Mouse (Mus musculus) left cerebral cortex, postnatal 14 days (tissue): ENCODE data around the gene Slc16a5. TPM values are rescaled to one million over a fixed set of nuclear protein-coding genes. Genes with fewer than 3 reads are reported as not detected.

ENCODE experiments used
- DNase-seq, 2 experiments: peaks; one replicate each; pipeline ENCODE4 v3.0.0; 2021 to 2022; ENCODE audit warnings: low spot score in 2 of 2, mixed read lengths in 1 of 2
- intact Hi-C: fragments of 180-260 bp; cut with DNase I; formaldehyde crosslinking; loops from one replicate; pipeline ENCODE4 v1.15.1; 2025
- long read RNA-seq, 2 experiments: library from polyadenylated mRNA; stranded (forward); transcript quantifications; one replicate each; pipeline ENCODE4 v2.0.0; 2021
- total RNA-seq, 2 experiments: library from RNA; stranded (reverse); gene quantifications; 2 replicates each; pipeline ENCODE4 v1.2.3; 2021

Slc16a5 gene
- total RNA-seq = under 1 TPM in 1 of 2 experiments, not detected in 1; 0.15 TPM
- long read RNA-seq, experiment 1, partial matches to known transcripts = 0 of 1 reads
- long read RNA-seq, experiment 1, other reads (novel, unspliced or antisense) = 1 of 1 reads
- long read RNA-seq, experiment 2 = 0 reads

DNA sequence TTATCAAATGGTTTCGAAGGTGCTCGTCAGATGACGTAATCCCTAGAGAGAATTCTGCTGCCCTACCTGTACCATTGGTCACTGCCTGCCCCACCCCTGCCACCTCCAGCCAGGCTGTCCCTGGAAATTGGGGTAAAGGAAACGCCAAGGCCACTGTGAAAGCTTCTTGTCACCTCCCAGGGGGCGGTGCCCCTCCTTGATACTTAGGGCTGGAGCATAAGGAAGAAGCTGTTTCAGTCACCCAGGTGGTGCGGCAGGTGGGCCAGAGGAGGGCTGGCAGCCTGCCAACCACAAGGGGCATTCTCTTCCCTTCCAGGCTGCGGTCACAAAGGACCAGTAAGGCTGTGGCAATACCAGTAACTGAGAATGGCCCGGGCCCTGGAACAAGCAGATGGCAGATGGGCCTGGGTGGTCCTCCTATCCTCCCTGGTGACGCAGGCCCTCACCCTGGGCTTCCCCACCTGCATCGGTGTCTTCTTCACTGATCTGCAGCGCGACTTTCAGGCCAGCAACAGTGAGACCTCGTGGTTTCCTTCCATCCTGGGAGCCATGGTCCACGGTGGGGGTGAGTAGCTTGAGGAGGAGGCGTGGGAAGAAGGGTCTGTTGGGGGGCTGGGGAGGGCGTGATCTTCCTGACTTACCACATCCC is at the start of gene Slc16a5:
Gene Slc16a5, plus strand, starts transcription at position 232 of the 649 bp plus-strand sequence.
- DNase-seq = no peak
- intact Hi-C loops = no loop called here

DNA sequence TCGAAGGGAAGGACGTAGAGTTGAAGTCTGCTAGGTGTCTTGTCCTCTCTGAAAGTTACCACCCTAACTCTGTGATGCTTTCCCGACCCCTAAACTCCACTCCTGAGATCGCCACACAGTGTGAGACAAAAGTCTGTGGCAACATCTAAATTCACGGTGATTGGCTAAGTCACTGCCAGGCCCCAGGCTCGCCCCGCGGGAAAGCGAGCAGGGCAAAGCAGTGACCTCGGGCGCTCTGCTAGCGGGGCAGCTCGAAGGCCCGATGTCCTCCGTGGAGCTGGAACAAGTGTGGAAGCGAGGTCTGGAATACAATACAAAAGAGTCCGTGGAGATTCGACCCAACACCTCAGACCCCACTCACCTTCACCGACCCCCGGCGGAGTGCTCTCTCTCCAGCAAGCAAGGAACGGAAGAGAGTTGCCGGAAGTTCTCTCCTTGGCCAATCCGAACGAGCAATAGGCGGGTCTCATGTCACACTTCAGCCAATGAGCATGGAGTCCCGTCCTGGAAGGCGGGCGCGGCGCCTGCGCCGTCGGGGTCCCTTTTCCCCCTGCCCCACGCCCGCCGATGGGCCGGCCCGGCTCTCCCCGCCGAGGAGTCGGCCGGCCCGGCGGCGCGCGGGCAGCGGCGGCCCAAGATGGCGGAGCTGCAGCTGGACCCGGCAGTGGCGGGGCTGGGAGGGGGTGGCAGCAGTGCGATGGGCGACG is 42.6 kb upstream of the Slc16a5 start, which contains the start of the genes Atp5h and Kctd2:
Gene Atp5h, minus strand, starts transcription at position 432 of the 707 bp plus-strand sequence.
Gene Kctd2, plus strand, starts transcription at position 598 of the 707 bp plus-strand sequence.
- DNase-seq = peak; percentile 96 to 97
- intact Hi-C loops = loop anchor here (2.0 kb wide), 1 partner anchor 55 kb away; the partner anchor contains the start of gene Armc7

DNA sequence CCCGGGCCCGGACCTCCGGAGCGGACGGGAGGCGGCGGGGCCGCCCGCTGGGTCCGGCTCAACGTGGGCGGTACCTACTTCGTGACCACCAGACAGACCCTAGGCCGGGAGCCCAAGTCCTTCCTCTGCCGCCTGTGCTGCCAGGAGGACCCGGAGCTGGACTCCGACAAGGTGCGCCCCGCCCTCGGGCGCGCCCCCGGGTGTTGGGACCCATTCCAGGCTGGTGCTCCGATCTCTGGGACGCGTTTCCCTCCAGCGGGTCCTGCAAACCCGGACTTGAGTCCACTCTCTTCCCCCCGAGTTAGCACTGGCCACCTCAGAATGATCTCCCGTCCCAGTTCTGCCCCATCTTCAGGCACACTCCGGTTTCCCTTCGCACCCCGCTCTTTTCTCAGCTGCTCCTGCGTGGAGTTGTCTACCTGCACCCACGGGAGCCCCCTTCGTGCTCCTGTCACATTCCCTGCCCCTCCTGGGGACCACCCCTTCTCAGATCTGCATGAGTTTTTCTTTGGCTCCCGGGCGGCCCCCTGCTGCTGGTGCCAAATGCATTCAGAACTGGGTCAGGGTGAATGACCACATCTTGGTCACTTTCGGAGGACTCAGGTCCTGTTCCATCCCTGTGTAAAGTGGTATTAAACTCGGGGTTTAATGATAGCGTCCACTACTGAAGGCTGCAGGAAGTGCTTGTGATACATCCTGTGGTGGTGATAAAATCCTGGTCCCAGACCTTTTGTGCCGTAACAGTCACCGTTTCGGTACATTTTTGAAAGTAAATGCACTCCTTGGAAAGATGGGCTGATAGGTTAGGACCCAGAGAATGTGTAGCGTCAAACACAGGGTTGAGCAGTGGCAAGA is 41.7 kb upstream of the Slc16a5 start:
- intact Hi-C loops = loop anchor here (2.0 kb wide), 1 partner anchor 54 kb away; the partner anchor contains the start of gene Armc7
- peak; percentile 54 to 57 for DNase-seq

DNA sequence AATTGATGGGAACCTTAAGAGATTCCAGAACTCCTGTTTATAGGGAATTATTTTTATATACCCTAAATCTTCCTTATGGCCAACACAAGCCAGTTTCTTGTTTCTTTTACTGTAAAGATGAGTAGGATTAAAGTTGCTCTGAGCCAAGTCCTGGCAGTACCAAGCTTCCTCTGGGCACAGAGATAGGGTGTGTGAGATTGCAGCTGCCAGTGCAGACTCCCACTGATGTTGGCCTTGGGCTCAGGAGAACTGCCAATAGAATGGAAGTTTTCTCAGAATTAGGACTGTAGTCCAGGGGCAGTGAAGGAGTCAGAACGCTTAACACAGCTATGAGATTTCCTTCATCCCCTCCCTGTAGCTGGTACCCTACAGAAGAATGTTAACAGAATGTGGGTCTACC is 40.9 kb upstream of the Slc16a5 start:
- intact Hi-C loops = loop anchor here (2.0 kb wide), 1 partner anchor 53 kb away; the partner anchor contains the start of gene Armc7

GRCm38 (mm10) chr11:115421972-115422371 is 40.3 kb upstream of the Slc16a5 start:
- intact Hi-C loops = loop anchor here (2.0 kb wide), 1 partner anchor 53 kb away; the partner anchor contains the start of gene Armc7
- DNase-seq = no peak

More for the DNA sequence above, 40.9 kb upstream of the Slc16a5 start:
- DNase-seq = no peak

DNA sequence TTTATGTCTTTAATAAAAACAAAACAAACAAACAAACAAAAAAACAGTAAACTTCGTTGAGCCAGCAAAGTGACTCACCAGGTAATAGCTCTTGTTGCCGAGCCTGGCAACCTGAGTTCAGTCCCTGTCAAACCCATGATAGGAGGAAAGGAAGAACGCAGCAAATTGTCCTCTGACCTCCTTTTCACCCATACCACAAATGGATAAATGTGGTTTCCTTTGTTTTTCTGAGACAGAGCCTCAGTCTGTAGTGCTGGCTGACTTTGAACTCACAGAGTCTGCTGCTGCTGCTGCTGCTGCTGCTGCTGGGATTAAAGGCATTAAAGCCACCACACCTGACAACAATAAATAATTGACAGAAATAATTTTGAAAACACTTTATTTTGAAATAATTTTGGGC is 39.2 kb upstream of the Slc16a5 start:
- intact Hi-C loops = no loop called here

GRCm38 (mm10) chr11:115424666-115425065 is 37.6 kb upstream of the Slc16a5 start:
- intact Hi-C loops = no loop called here
- DNase-seq = no peak

More for the DNA sequence above, 39.2 kb upstream of the Slc16a5 start:
- no peak for DNase-seq

GRCm38 (mm10) chr11:115425671-115426070 is 36.6 kb upstream of the Slc16a5 start:
- intact Hi-C loops = no loop called here
- no peak for DNase-seq

GRCm38 (mm10) chr11:115427482-115428331 is 34.6 kb upstream of the Slc16a5 start:
- intact Hi-C loops = loop anchor here (2.0 kb wide), 1 partner anchor 47 kb away; the partner anchor contains the start of gene Armc7

DNA sequence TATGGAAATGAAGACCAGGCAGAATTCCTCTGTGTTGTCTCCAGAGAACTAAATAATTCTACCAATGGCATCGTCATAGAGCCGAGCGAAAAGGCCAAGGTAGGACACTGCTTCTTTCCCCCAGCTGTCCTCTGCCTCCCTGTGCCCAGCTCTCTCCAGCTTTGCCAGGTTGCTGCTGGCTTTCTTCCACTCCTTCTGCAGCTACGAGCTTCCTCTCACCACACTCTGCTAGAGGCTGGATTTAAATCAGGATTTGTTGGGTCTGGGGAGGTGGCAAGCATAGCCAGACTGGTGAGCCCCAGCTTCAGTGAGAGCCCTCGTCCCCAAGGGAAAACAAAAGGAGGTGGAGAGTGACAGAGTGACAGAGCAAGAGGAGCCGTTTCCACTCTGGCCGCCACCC is 33.0 kb upstream of the Slc16a5 start:
- intact Hi-C loops = loop anchor here (2.0 kb wide), 1 partner anchor 45 kb away; the partner anchor contains the start of gene Armc7
- no peak for DNase-seq

More at GRCm38 (mm10) chr11:115427482-115428331, 34.6 kb upstream of the Slc16a5 start:
- DNase-seq = peak; percentile 82 to 84

DNA sequence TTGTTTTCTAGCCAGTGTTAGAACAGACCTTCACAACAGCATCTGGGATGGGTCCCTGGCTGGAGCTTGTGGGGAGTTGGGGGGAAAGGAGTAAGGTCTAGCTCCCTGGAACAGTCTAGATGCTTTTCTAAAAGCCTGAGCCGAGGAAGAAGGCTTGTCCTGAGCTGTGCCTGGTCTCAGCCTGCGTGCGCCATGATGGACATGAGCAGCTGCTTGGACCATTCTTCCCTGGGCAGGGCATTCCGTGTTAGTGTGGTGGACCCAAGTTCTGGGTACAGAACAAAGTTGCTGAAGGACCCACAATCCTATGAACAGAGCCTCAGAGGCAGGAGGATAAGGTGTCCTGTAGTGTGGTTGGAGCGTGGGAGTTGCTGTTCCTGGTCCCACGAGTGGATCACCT is 31.7 kb upstream of the Slc16a5 start:
- DNase-seq = no peak
- intact Hi-C loops = no loop called here

DNA sequence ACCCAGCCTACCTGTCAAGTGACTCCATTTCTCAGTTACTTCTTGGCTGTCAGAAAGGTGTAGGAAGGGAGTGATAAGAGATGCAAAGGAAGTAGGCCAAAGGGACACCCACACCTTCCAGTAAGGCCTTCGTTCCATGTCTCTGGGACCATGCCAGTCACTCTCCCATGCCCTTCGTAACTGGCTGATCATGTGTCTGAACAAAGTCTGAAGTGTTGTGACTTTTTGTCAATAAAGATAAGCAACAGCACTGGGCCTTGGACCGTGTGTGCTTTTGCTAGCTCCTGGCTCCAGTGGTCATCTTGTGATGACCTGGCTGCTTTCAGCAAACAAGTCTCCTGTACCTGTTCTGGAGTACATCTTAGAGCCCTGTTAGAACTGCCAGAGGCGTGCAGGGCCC is 29.5 kb upstream of the Slc16a5 start:
- intact Hi-C loops = no loop called here
- no peak for DNase-seq

- intact Hi-C loops = no loop called here
- DNase-seq = no peak
Observed at GRCm38 (mm10) chr11:115433342-115433741, 28.9 kb upstream of the Slc16a5 start.

- peak in 1 of 2 experiments; percentile 40 for DNase-seq
- intact Hi-C loops = no loop called here
Observed at GRCm38 (mm10) chr11:115435596-115436337, 26.5 kb upstream of the Slc16a5 start.

DNA sequence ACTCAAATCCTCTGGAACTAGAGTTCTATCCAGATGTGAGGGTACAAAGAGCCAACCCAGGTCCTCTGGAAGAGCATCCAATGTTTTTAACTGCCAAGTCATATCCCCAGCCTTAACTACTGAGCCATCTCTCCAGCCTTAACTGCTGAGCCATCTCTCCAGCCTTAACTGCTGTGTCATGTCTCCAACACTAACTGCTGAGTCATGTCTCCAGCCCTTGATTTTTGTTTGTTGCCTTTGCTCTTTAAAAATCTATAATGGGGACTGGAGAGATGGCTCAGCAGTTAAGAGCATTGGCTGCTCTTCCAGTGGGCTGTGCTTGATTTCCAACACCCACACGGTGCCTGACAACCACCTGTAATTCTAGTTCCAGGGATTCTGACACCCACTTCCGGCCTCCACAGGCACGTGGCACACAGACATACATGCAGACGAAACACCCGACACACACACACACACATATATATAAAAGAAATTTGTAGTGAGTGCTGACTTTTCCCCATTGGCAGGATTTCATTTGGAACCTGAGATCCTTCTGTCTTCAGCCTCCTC is 24.6 kb upstream of the Slc16a5 start:
- peak in 1 of 2 experiments; percentile 55 for DNase-seq
- intact Hi-C loops = no loop called here

DNA sequence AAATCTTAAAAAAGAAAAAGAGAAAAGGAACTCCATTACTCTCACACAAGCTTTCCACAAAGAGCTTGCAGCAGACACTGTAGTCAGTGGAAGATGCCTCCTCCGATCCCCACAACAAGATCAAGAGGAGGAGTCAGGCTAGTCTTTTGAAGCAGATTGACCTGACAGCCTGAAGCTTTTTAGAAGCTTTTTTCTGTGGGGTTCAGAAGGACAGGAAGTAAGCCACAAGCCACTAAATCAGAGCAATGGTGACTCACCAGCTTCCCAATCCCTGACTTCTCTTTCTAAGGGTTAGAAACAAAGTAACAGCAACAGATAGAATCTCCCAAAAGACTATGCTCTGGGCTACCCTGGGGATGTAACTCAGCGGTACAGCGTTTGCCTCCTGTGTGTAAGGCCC is 22.9 kb upstream of the Slc16a5 start:
- no peak for DNase-seq
- intact Hi-C loops = no loop called here

DNA sequence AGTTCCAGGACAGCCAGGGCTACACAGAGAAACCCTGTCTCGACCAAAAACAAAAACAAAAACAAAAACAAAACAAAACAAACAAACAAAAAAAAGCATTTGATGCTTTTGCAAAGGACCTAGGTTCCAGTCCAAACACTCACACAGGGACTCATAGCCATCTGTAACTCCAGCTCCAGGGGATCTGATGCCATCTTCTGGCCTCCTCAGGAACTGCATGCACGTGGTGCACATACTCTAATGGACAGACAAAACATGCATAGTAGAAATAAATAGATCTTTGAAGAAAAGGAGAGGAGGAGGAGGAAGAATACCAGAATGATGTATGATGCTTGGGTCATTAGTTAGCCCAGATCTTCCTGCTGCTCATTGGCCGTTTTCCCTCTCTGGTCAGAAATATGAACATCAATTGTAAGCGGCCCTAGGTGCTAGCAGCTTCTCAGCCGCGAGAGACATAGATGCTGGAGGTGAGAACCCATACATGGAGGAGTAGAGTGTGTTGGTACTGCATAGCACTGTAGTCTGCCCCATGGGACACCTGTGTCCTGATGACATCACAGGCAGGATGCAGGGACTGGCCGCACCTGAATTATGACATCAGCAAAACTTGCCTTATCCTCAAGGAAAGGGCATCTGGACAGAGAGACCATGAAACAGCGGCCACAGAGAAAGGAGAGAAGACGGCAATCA is 22.2 kb upstream of the Slc16a5 start, which contains the start of gene Trim80:
Gene Trim80, plus strand, starts transcription at position 640 of the 690 bp plus-strand sequence.
- no peak for DNase-seq
- intact Hi-C loops = no loop called here
